In the genomic region with DNA sequence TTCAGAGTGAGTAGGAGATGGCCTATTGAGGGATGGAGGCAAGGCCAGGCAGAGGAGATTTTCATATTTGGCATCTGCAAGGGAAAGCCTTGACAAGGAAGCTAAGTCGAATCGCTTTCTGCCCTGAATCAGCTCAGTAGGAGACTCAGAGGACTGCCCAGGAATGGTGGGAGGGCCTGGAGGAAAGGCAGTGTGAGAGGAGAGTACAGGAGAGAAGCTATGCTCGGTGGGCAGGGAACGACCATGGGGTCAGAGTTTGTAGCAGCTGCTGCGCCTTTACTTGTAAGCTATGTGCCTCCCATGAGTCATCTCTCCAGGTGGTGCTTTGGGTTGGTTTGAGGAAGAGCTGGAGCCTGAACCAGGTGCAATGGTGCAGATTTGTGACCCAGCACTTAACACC, we compare ENCODE assay signal across 9 mouse cellular contexts. TPM values are rescaled to one million over a fixed set of nuclear protein-coding genes. Genes with fewer than 3 reads are reported as not detected.
A peak's percentile ranks its signal among the peaks of the same experiment; 100 is the strongest.
DNase-seq lines count a peak whose midpoint lies in the region; ATAC-seq and TF ChIP-seq lines count a peak whose summit lies in the region.
"Had no signal": no experiment of that assay in that cellular context is flagged by ENCODE, and none has a peak within 500 bp of the region (broad histone marks: within the 10 kb centered on the region; RNA-seq: fewer than 3 reads in every experiment).

No protein-coding gene starts in this region.

- 31% methylated on average over 5 of the region's 5 CpGs for WGBS in kidney, postnatal 0 days
- 50% methylated on average over 5 of the region's 5 CpGs for WGBS in kidney, adult 2 months
- 41% methylated on average over 5 of the region's 5 CpGs for WGBS in embryonic facial prominence, embryonic 13.5 days
- 38% methylated on average over 5 of the region's 5 CpGs for WGBS in intestine, embryonic 15.5 days
- 44% methylated on average over 5 of the region's 5 CpGs for WGBS in neural tube, embryonic 12.5 days

- no peak for TF ChIP-seq POLR2A in kidney, adult 2 months (IDR thresholded peaks at IDR 0.05; ENCODE audit: low read depth, low read length)

- peak overlapping the region; percentile 50 for H3K27ac ChIP-seq in kidney, postnatal 0 days
- no peak overlapping the region for H3K27ac ChIP-seq in kidney, adult 2 months (ENCODE audit: insufficient read depth, low read depth, low read length)
- peak overlapping the region; percentile 98; the same call in 1 of the 2 replicates for H3K27ac ChIP-seq in embryonic facial prominence, embryonic 13.5 days
- H3K27ac ChIP-seq in intestine, embryonic 15.5 days = no peak overlapping the region
- no peak overlapping the region for H3K27ac ChIP-seq in neural tube, embryonic 12.5 days

- no peaks in the 10 kb centered on the region for H3K9me3 ChIP-seq in kidney, postnatal 0 days (replicated peaks; ENCODE audit: low read length)
- no peaks in the 10 kb centered on the region for H3K9me3 ChIP-seq in embryonic facial prominence, embryonic 13.5 days
- no peaks in the 10 kb centered on the region for H3K9me3 ChIP-seq in intestine, embryonic 15.5 days
- no peaks in the 10 kb centered on the region for H3K9me3 ChIP-seq in neural tube, embryonic 12.5 days

- peak; percentile 21 for DNase-seq in kidney, postnatal 0 days (ENCODE audit: low spot score)
- DNase-seq in kidney, adult 2 months = no peak
- no peak for DNase-seq in B cell, adult 2 months
- DNase-seq in adrenal gland, adult 2 months = no peak
- no peak for DNase-seq in gastrocnemius, postnatal 14 days

- H3K27me3 ChIP-seq in kidney, postnatal 0 days (ENCODE audit: insufficient read depth, low read length) = no peaks in the 10 kb centered on the region
- no peaks in the 10 kb centered on the region for H3K27me3 ChIP-seq in kidney, adult 2 months (replicated peaks; ENCODE audit: control insufficient read depth, insufficient read depth, low read length)
- no peaks in the 10 kb centered on the region for H3K27me3 ChIP-seq in embryonic facial prominence, embryonic 13.5 days
- H3K27me3 ChIP-seq in intestine, embryonic 15.5 days (replicated peaks) = no peaks in the 10 kb centered on the region
- H3K27me3 ChIP-seq in neural tube, embryonic 12.5 days (replicated peaks) = no peaks in the 10 kb centered on the region

- peak overlapping the region; percentile 76 for H3K4me2 ChIP-seq in kidney, postnatal 0 days (ENCODE audit: low read length)
- H3K4me2 ChIP-seq in embryonic facial prominence, embryonic 13.5 days = peak overlapping the region; percentile 80
- peak overlapping the region; percentile 81 for H3K4me2 ChIP-seq in intestine, embryonic 15.5 days (replicated peaks)
- H3K4me2 ChIP-seq in neural tube, embryonic 12.5 days (replicated peaks) = peak overlapping the region; percentile 92

- 0 out of 2 replicates have a peak, but pooled peaks cover 8% of the 10 kb centered on the region for H3K36me3 ChIP-seq in kidney, postnatal 0 days (ENCODE audit: insufficient read depth, low read length)
- no peaks in the 10 kb centered on the region for H3K36me3 ChIP-seq in kidney, adult 2 months (ENCODE audit: control insufficient read depth, insufficient read depth, low read length)
- H3K36me3 ChIP-seq in embryonic facial prominence, embryonic 13.5 days = peaks cover 21% of the 10 kb centered on the region
- H3K36me3 ChIP-seq in intestine, embryonic 15.5 days = peaks cover 9% of the 10 kb centered on the region
- H3K36me3 ChIP-seq in neural tube, embryonic 12.5 days = peaks cover 21% of the 10 kb centered on the region; the same call in 1 of the 2 replicates

- H3K9ac ChIP-seq in kidney, postnatal 0 days (ENCODE audit: low read depth, low read length) = no peak overlapping the region; the same call in 1 of the 2 replicates
- H3K9ac ChIP-seq in embryonic facial prominence, embryonic 13.5 days = peak overlapping the region; percentile 100
- peak overlapping the region; percentile 99; the same call in 1 of the 2 replicates for H3K9ac ChIP-seq in intestine, embryonic 15.5 days
- 0 out of 2 replicates have a peak overlapping the region, but pooled peaks have one; percentile 99 for H3K9ac ChIP-seq in neural tube, embryonic 12.5 days

- H3K4me3 ChIP-seq in kidney, postnatal 0 days (replicated peaks; ENCODE audit: low read depth, low read length) = peak overlapping the region; percentile 98
- H3K4me3 ChIP-seq in kidney, adult 2 months (ENCODE audit: insufficient read depth, low read depth, low read length) = no peak overlapping the region
- peak overlapping the region; percentile 99; the same call in 1 of the 2 replicates for H3K4me3 ChIP-seq in embryonic facial prominence, embryonic 13.5 days
- peak overlapping the region; percentile 99; the same call in 1 of the 2 replicates for H3K4me3 ChIP-seq in intestine, embryonic 15.5 days (replicated peaks)
- H3K4me3 ChIP-seq in neural tube, embryonic 12.5 days = peak overlapping the region; percentile 99

- ATAC-seq in kidney, postnatal 0 days (replicated peaks; ENCODE audit: low FRiP score, low read depth) = no peak
- no peak for ATAC-seq in embryonic facial prominence, embryonic 13.5 days (ENCODE audit: insufficient number of reproducible peaks, insufficient read depth, low FRiP score, low TSS enrichment, low read depth)
- ATAC-seq in intestine, embryonic 15.5 days = no peak
- no peak for ATAC-seq in neural tube, embryonic 12.5 days (ENCODE audit: low FRiP score, low read depth)

- intact Hi-C loops in gastrocnemius, postnatal 14 days (cut with DNase I; ENCODE audit: low total_unique reads) = no loop called here

- H3K4me1 ChIP-seq in kidney, postnatal 0 days (replicated peaks; ENCODE audit: insufficient read depth, low read length) = peaks cover 12% of the 10 kb centered on the region; the same call in 1 of the 2 replicates
- peaks cover 7% of the 10 kb centered on the region; the same call in 1 of the 2 replicates for H3K4me1 ChIP-seq in kidney, adult 2 months (ENCODE audit: control insufficient read depth, insufficient read depth, low read length)
- H3K4me1 ChIP-seq in embryonic facial prominence, embryonic 13.5 days = peaks cover 33% of the 10 kb centered on the region
- peaks cover 22% of the 10 kb centered on the region for H3K4me1 ChIP-seq in intestine, embryonic 15.5 days (replicated peaks)
- H3K4me1 ChIP-seq in neural tube, embryonic 12.5 days = peaks cover 30% of the 10 kb centered on the region

- no peak for TF ChIP-seq CTCF in kidney, postnatal 0 days (IDR thresholded peaks at IDR 0.05; ENCODE audit: low read depth)
- no peak for TF ChIP-seq CTCF in kidney, adult 2 months (conservative IDR thresholded peaks at IDR 0.05; ENCODE audit: insufficient read depth, insufficient read length, low read depth, low read length)

RNA-seq across cellular contexts. Expression of a gene that starts 1.7 kb away (rescaled TPM):
- polyA plus RNA-seq in kidney, postnatal 0 days (2015; fragmentation: Nextera tagmentation; extraction: Ambion mirVana) = 477 and 504 TPM in 2 replicates
- polyA plus RNA-seq in kidney, adult 2 months (2012; rRNA removed) = 204 and 218 TPM in 2 replicates
- 859 and 909 TPM in 2 replicates for polyA plus RNA-seq in embryonic facial prominence, embryonic 13.5 days (2015; fragmentation: Nextera tagmentation; extraction: Ambion mirVana)
- 571 and 594 TPM in 2 replicates for polyA plus RNA-seq in intestine, embryonic 15.5 days (2015; fragmentation: Nextera tagmentation; extraction: Ambion mirVana)
- polyA plus RNA-seq in neural tube, embryonic 12.5 days (2016; fragmentation: Nextera tagmentation; extraction: Ambion mirVana) = 819 and 832 TPM in 2 replicates
- total RNA-seq in adrenal gland, adult 2 months (2021) = 100 to 1,000 TPM; 193 to 525 TPM
- 395 and 441 TPM in 2 replicates for polyA plus RNA-seq in adrenal gland, adult 2 months (2012; rRNA removed)
- 10 to 100 TPM; 87.0 to 90.4 TPM for total RNA-seq in gastrocnemius, postnatal 14 days (2021)

RNA-seq across cellular contexts. Expression of a gene that starts 2.1 kb away (rescaled TPM):
- polyA plus RNA-seq in kidney, postnatal 0 days (2015; fragmentation: Nextera tagmentation; extraction: Ambion mirVana) = 26.8 and 28.3 TPM in 2 replicates
- 26.4 and 35.6 TPM in 2 replicates for polyA plus RNA-seq in kidney, adult 2 months (2012; rRNA removed)
- 22.3 and 27.9 TPM in 2 replicates for polyA plus RNA-seq in embryonic facial prominence, embryonic 13.5 days (2015; fragmentation: Nextera tagmentation; extraction: Ambion mirVana)
- 27.5 and 30.0 TPM in 2 replicates for polyA plus RNA-seq in intestine, embryonic 15.5 days (2015; fragmentation: Nextera tagmentation; extraction: Ambion mirVana)
- 26.7 and 26.9 TPM in 2 replicates for polyA plus RNA-seq in neural tube, embryonic 12.5 days (2016; fragmentation: Nextera tagmentation; extraction: Ambion mirVana)
- total RNA-seq in adrenal gland, adult 2 months (2021) = 10 to 100 TPM; 18.2 to 24.8 TPM
- polyA plus RNA-seq in adrenal gland, adult 2 months (2012; rRNA removed) = 38.1 and 60.4 TPM in 2 replicates
- total RNA-seq in gastrocnemius, postnatal 14 days (2021) = 10 to 100 TPM; 17.8 to 20.2 TPM

RNA-seq across cellular contexts. Expression of a gene that starts 35.7 kb away (rescaled TPM):
- polyA plus RNA-seq in kidney, postnatal 0 days (2015; fragmentation: Nextera tagmentation; extraction: Ambion mirVana) = 27.2 and 30.3 TPM in 2 replicates
- 40.2 and 48.3 TPM in 2 replicates for polyA plus RNA-seq in kidney, adult 2 months (2012; rRNA removed)
- polyA plus RNA-seq in embryonic facial prominence, embryonic 13.5 days (2015; fragmentation: Nextera tagmentation; extraction: Ambion mirVana) = 25.8 and 30.0 TPM in 2 replicates
- 28.2 and 28.5 TPM in 2 replicates for polyA plus RNA-seq in intestine, embryonic 15.5 days (2015; fragmentation: Nextera tagmentation; extraction: Ambion mirVana)
- 36.5 and 39.9 TPM in 2 replicates for polyA plus RNA-seq in neural tube, embryonic 12.5 days (2016; fragmentation: Nextera tagmentation; extraction: Ambion mirVana)
- total RNA-seq in adrenal gland, adult 2 months (2021) = 10 to 100 TPM; 42.6 to 58.4 TPM
- polyA plus RNA-seq in adrenal gland, adult 2 months (2012; rRNA removed) = 108 and 131 TPM in 2 replicates
- 10 to 100 TPM in 1 of 2 experiments, 1 to 10 TPM in 1; 8.4 to 12.0 TPM for total RNA-seq in gastrocnemius, postnatal 14 days (2021)

RNA-seq across cellular contexts. Expression of a gene that starts 42.9 kb away (rescaled TPM):
- polyA plus RNA-seq in kidney, postnatal 0 days (2015; fragmentation: Nextera tagmentation; extraction: Ambion mirVana) = 1.9 and 2.7 TPM in 2 replicates
- polyA plus RNA-seq in kidney, adult 2 months (2012; rRNA removed) = 1.1 and 1.3 TPM in 2 replicates
- 0.29 and 0.49 TPM in 2 replicates for polyA plus RNA-seq in embryonic facial prominence, embryonic 13.5 days (2015; fragmentation: Nextera tagmentation; extraction: Ambion mirVana)
- polyA plus RNA-seq in intestine, embryonic 15.5 days (2015; fragmentation: Nextera tagmentation; extraction: Ambion mirVana) = 0.68 and 0.90 TPM in 2 replicates
- 0.75 and 0.92 TPM in 2 replicates for polyA plus RNA-seq in neural tube, embryonic 12.5 days (2016; fragmentation: Nextera tagmentation; extraction: Ambion mirVana)
- under 1 TPM; 0.35 to 0.52 TPM for total RNA-seq in adrenal gland, adult 2 months (2021)
- 2.2 and 2.6 TPM in 2 replicates for polyA plus RNA-seq in adrenal gland, adult 2 months (2012; rRNA removed)
- total RNA-seq in gastrocnemius, postnatal 14 days (2021) = under 1 TPM in 1 of 2 experiments, not detected in 1; 0.25 TPM
- polyA plus RNA-seq: macrophage had no signal

RNA-seq across cellular contexts. Expression of a gene that starts 51.3 kb away (rescaled TPM):
- polyA plus RNA-seq in kidney, postnatal 0 days (2015; fragmentation: Nextera tagmentation; extraction: Ambion mirVana) = 174 and 180 TPM in 2 replicates
- 21.9 and 23.2 TPM in 2 replicates for polyA plus RNA-seq in kidney, adult 2 months (2012; rRNA removed)
- 50.4 and 50.8 TPM in 2 replicates for polyA plus RNA-seq in embryonic facial prominence, embryonic 13.5 days (2015; fragmentation: Nextera tagmentation; extraction: Ambion mirVana)
- polyA plus RNA-seq in intestine, embryonic 15.5 days (2015; fragmentation: Nextera tagmentation; extraction: Ambion mirVana) = 94.4 and 105 TPM in 2 replicates
- 27.6 and 28.7 TPM in 2 replicates for polyA plus RNA-seq in neural tube, embryonic 12.5 days (2016; fragmentation: Nextera tagmentation; extraction: Ambion mirVana)
- 1 to 10 TPM; 3.1 to 4.6 TPM for total RNA-seq in adrenal gland, adult 2 months (2021)
- 20.1 and 22.9 TPM in 2 replicates for polyA plus RNA-seq in adrenal gland, adult 2 months (2012; rRNA removed)
- 10 to 100 TPM; 11.9 to 15.8 TPM for total RNA-seq in gastrocnemius, postnatal 14 days (2021)

Comparison
In these comparisons a context has a peak if more than half of its experiments do, and no peak if none do; other contexts are left out.
1. H3K27ac ChIP-seq: peak in kidney, postnatal 0 days (single experiment) and embryonic facial prominence, embryonic 13.5 days (single experiment); none in kidney, adult 2 months (single experiment), intestine, embryonic 15.5 days (single experiment) and neural tube, embryonic 12.5 days (single experiment).
2. Peak in every context shown above with its lines, with median percentiles within 50 percentile points of each other: H3K4me2 ChIP-seq.